Mouse (Mus musculus): ENCODE measurements around the gene Slc18b1.
"Not testable (repeated sequence)": the region's sequence is repeated elsewhere in the genome, so short reads cannot be mapped to it uniquely, and the experiment has no call there.

Gene Slc18b1

DNA sequence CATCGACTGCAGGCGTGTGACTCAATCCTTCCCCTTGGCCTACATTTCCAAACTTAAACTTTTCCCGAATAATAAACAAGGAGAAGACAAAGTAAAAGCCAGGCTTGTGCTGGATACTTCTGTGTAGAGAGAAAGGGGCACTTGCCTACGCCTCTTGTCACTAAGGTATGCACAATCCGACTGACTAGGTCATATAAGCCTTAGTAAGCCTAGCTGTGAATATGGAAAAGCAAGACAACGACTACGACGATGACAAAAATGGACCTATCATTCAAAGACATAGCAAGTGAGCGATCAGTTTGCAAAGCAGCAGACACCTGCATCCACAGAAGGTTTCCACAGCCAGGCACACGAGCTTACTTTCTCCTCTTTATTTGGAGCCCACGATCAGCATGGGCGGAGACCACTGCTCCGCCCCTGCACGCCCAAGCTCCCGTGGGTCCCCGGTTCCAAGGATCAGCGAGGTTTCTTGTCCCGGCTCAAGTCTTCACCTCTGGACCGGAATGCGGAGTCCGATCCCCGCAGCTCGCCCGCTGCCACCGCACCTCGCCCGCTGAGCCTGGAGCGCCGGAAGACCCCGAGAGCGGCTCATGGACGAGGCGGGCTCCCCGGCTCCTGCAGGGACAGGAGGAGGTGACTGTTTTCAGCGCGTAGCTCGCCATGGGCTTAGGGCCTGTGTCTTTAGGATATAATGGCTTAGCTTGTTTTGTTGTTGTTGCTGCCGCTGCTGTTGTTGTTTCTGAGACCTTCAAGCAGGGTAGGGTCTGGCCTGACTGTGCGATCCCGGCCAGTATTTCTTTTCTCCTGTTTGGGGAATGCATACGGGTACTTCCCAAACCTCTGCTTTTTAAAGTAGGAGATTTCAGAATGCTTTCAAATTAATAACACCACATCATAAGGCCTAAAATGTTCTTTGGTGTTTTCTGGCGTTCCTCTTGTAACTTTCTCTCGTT is at the start of gene Slc18b1:
Gene Slc18b1, plus strand, starts transcription at position 436 of the 953 bp plus-strand sequence.
- no peak for DNase-seq (ENCODE audit: low spot score in 2 of 2)

- no peak for DNase-seq (ENCODE audit: low spot score in 2 of 2)
Measured at GRCm38 (mm10) chr10:23754166-23754565, 42.6 kb upstream of the Slc18b1 start.

GRCm38 (mm10) chr10:23777288-23777945 is 19.4 kb upstream of the Slc18b1 start:
- DNase-seq (ENCODE audit: low spot score in 2 of 2): no peak

DNA sequence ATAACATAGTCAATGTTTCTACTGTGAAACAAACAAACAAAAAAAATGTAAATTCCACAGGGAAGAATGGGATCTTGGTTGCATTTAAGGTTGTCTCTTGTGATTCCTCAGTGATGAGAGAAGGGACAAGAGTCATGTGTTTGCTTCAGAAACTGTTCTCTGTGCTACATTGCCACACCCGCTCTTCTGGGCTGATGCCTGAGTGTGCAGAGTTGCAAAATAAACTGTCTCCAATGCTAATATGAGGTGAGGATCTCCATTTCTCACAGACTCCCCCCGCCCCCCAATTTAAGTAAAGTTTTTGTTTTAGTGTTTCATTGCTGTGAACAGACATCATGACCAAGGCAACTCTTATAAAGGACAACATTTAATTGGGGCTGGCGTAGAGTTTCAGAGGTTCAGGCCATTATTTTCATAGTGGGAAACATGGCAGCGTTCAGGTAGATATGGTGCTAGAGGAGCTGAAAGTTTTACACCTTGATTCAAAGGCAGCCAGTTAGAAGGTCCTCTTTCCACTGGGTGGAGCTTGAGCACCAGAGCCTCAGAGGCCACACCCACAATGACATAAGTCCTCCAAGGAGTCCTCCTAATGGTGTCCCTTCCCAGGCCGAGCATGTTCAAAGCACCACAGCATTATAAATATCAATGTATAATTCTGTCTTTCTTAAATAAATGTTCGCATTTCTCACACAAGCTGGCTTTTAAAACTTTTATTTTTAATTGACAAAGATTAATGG is 16.1 kb upstream of the Slc18b1 start:
- no peak for DNase-seq (ENCODE audit: low spot score in 2 of 2)

DNA sequence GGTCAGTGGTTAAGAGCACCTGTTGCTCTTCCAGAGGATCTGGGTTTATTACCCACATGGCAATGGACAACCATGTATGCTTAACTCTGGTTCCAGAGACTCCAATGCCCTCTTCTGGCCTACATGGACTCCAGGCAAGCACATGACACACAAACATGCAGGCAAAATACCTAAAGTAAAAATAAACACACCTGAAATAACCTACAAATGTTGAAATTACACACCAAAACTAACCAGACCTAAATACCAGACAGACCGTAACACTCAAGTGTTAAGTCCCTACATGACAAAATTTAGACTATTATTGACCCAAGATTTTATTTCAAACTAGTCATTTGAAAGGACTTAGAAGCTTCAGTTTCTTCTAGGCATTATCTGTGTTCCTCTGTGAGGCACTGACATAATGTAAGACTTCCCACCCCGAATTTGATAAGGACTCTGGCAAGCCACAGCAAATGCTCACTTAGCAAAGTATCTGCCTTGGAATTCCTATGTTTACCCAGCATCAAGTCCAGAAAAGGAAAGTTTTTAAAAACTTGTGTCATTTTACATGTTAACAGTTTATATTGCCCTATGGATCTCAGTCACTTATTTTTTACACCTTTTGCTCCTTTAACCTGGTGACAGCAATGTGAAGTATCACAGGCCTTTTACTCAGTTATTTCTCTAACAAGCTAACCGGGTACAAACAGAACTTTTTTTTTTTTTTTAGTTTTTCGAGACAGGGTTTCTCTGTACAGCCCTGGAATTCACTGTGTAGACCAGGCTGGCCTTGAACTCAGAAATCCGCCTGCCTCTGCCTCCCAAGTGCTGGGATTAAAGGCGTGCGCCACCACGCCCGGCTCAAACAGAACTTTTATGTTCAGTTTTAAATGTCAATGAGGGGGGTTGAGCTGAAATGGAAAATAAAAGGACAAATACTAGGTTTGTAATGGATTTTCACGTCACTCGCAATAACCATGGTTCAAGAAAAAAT is 14.7 kb upstream of the Slc18b1 start:
- no peak for DNase-seq (ENCODE audit: low spot score in 2 of 2)

- no peak for DNase-seq (ENCODE audit: low spot score in 2 of 2)
Measured at GRCm38 (mm10) chr10:23782855-23783492, 13.8 kb upstream of the Slc18b1 start.

- DNase-seq (ENCODE audit: low spot score in 2 of 2): no peak
Measured at GRCm38 (mm10) chr10:23783493-23783884, 13.3 kb upstream of the Slc18b1 start.

DNA sequence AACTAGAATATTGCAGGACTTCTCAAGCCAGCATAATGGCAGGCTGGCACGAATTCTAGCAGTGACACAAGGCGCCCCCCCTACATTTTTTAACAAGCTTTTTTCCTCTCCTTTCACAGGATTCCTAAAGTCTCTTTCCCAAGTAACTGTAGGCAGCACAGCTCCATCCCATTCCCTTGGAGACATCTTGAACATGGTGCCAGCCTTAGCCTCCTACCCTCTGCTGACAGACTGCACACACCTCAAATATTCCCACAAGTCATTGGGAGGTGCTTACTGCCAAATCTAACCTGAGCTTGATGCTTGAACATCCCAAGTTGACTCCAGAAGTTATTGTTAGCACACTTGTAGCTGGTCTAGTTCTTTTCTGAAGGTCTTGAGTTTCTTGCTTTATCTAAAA is 12.7 kb upstream of the Slc18b1 start:
- DNase-seq (ENCODE audit: low spot score in 2 of 2): no peak

DNA sequence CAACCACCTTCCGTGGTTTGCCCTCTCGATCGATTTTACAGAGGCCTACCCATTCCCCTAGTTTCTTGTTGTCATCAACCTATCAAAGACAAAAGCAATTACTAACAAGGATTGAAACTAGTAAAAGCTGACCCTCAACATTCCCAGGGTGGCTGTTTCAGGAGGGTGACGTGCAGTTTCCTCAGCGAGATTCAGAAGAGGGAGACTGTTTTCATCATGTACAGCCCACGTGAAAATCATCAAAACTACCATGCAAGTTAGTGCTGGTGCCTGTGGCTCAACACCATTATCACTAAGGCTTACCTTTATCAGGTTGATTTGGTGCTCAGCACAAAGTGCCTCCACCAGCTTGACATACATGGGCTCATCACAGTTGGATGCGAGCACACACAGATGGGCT is 11.2 kb upstream of the Slc18b1 start:
- DNase-seq (ENCODE audit: low spot score in 2 of 2): not testable (repeated sequence)

DNA sequence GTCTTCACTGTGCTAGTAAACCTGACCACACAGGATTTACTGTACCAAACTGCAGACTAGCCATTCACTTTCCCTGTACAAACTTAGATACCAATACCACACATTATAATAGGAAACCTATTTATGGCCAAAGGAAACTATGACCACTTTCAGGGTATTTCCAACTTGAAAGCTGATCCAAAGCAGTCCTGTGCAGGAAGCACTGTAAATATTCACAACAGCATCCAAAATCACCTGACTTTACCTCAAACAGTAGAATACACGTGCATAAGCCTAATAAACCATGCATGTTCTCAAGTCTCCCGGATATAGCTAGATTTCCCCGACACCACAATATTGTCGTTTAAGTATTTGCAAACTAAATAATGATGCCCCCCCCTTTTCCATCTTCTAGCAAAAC is 10.7 kb upstream of the Slc18b1 start:
- DNase-seq (ENCODE audit: low spot score in 2 of 2): no peak

- peak in 1 of 2 experiments; percentile 12 for DNase-seq (ENCODE audit: low spot score in 2 of 2)
Measured at GRCm38 (mm10) chr10:23786631-23787038, 10.2 kb upstream of the Slc18b1 start.

DNA sequence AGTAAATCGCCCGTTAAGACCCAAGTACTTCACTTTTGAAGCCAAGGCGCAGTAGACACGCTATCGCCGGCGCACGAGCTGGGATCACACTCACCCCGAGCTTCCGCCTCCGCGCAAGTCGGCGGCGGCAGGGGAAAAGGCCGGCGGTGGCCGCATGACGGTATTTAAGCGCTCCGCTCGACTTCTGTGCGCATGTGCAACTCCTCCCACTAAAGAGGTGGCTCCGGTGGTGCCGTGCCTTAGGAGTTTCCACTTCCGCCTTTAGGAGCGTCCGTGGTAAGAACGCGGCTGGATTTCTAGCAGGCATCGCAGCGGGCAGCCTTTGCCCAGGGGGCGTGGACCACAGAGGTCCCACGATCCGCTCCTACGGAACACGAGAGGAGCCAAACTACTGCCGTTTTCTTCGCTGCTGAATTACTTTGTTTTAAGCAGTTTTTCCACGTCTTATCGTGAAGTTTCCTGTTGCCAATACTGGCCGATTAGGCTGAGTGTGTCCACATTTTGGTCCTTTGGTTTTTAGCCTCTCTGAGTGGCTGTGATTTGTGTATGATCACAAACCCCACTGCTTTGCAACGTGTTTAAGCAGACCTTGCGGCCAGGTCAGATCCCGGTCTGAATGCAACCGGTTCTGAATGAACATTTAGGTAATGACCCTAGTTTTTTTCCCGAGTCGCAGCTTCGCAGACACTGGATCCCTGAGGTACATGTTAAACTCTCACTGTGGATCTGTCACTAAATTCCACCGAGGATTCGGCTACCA is 9.5 kb upstream of the Slc18b1 start, which contains the start of gene Rps12:
Gene Rps12, minus strand, starts transcription at position 214 of the 760 bp plus-strand sequence.
- peak; percentile 97 to 99 for DNase-seq (ENCODE audit: low spot score in 2 of 2)

GRCm38 (mm10) chr10:23788056-23788600 is 8.7 kb upstream of the Slc18b1 start:
- DNase-seq (ENCODE audit: low spot score in 2 of 2): no peak

GRCm38 (mm10) chr10:23795871-23796520 is 790 bp upstream of the Slc18b1 start:
- DNase-seq (ENCODE audit: low spot score in 2 of 2): no peak

- DNase-seq (ENCODE audit: low spot score in 2 of 2): no peak
Measured at GRCm38 (mm10) chr10:23797606-23798005, 820 bp downstream of the Slc18b1 start.

DNA sequence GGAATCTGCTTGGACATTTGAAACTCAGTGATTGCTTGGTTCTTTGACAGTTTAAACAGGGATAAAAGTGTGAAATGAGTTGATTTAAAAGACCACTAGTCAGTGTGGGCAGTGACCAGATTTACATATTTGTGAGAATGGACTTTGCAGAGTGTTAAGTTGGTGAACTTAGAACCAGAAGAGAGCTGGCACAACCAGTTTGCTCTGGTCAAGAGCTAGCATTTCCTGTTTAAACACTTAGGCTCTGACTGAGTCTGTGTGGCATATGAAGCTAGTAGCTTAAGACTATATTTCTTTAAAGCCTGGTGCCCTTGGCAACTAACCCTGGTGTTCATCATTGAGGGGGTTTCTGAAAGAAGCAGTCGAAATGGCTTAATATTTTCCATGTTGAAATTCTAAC is 1.4 kb downstream of the Slc18b1 start:
- no peak for DNase-seq (ENCODE audit: low spot score in 2 of 2)

- no peak for DNase-seq (ENCODE audit: low spot score in 2 of 2)
Measured at GRCm38 (mm10) chr10:23799933-23800332, 3.1 kb downstream of the Slc18b1 start.

- no peak for DNase-seq (ENCODE audit: low spot score in 2 of 2)
Measured at GRCm38 (mm10) chr10:23802911-23803310, 6.1 kb downstream of the Slc18b1 start.

- no peak for DNase-seq (ENCODE audit: low spot score in 2 of 2)
Measured at GRCm38 (mm10) chr10:23804665-23805064, 7.9 kb downstream of the Slc18b1 start.

Measured in right cerebral cortex, postnatal 36 days (tissue).